Mouse (Mus musculus) E14TG2a.4 (cell line): ENCODE data around the gene Tmem19.

Experiments used
- H3K27me3 ChIP-seq: 2 replicates; pipeline ENCODE4 v1.6.1; 2014; ENCODE audit warnings: low read length, control low read depth; ENCODE audit not compliant: insufficient read depth
- H3K36me3 ChIP-seq: 2 replicates; pipeline ENCODE4 v1.6.1; 2014; ENCODE audit warnings: low read length, control low read depth; ENCODE audit not compliant: insufficient read depth
- H3K4me1 ChIP-seq: replicated peaks from 2 replicates; pipeline ENCODE4 v1.6.1; 2014; ENCODE audit warnings: low read depth, low read length, control low read depth
- H3K4me3 ChIP-seq: replicated peaks from 2 replicates; pipeline ENCODE4 v1.5.1; 2014; ENCODE audit warnings: mild to moderate bottlenecking, low read length
- H3K9me3 ChIP-seq: 2 replicates; pipeline ENCODE4 v1.6.1; 2014; ENCODE audit warnings: low read length, control low read depth
- CTCF ChIP-seq: conservative IDR thresholded peaks from 2 replicates; pipeline ENCODE4 v1.5.1; 2014; ENCODE audit warnings: low read length
- NANOG ChIP-seq: IDR thresholded peaks from 2 replicates; pipeline ENCODE4 v1.6.1; 2014; ENCODE audit warnings: borderline replicate concordance, low read length, mixed read lengths
- POU5F1 ChIP-seq: IDR thresholded peaks from 2 replicates; pipeline ENCODE4 v1.6.1; 2014; ENCODE audit warnings: low read length, borderline replicate concordance

Tmem19 gene

DNA sequence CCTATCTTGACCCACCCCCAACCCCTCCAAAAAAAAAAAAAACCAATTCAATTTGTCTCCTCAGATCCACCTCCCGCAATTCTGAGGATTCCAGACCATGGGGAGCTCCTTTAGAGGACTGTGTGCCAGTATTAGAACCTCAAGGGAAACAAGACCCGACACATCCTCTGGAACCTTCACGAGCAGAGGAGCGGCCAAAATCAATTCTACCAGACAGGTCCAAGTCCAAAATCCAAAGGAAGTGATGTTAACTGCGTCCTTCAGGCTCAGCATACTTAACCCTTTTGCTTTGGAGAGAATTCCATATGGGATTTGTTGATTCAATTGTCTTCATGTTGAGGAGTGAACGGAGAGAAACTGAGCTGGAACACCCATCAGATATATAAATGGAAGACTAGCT, 7.3 kb downstream of the Tmem19 start:
- no peak overlapping the region for H3K4me3 ChIP-seq
- no peaks in the 10 kb centered on the region for H3K9me3 ChIP-seq
- H3K27me3 ChIP-seq = no peaks in the 10 kb centered on the region
- H3K36me3 ChIP-seq = peaks cover 22% of the 10 kb centered on the region
- TF ChIP-seq CTCF = no peak
- no peak for TF ChIP-seq NANOG
- no peak for TF ChIP-seq POU5F1
- peaks cover 81% of the 10 kb centered on the region for H3K4me1 ChIP-seq

DNA sequence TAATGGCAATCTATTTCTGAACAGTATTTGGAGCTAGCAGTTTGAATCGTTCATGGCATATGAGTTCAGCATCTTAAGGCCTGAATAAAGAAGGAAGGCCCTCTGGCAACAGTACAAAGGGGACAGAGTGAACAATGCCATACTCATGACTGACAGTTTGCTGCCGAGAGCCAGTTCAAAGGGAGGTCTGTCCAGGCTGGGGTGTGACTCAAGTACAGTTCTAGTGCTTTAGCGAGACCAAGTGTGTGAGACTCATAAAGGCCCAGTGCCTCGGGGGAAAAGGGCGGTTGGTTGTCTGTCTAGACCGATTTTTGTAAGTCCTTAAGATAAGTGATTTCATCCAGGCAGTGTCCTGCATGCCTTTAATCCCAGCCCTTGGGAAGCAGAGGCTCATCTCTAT, 7.7 kb downstream of the Tmem19 start:
- H3K9me3 ChIP-seq = no peaks in the 10 kb centered on the region
- H3K4me3 ChIP-seq = no peak overlapping the region
- peaks cover 22% of the 10 kb centered on the region for H3K36me3 ChIP-seq
- H3K4me1 ChIP-seq = peaks cover 82% of the 10 kb centered on the region
- no peaks in the 10 kb centered on the region for H3K27me3 ChIP-seq
- TF ChIP-seq POU5F1 (no peak), NANOG (no peak)

GRCm38 (mm10) chr10:115350810-115351397, 11.4 kb downstream of the Tmem19 start:
- Histone ChIP-seq H3K36me3 (peaks cover 11% of the 10 kb centered on the region), H3K4me3 (no peak overlapping the region; the same call in 1 of the 2 replicates), H3K9me3 (no peaks in the 10 kb centered on the region), H3K27me3 (no peaks in the 10 kb centered on the region), H3K4me1 (peaks cover 62% of the 10 kb centered on the region)
- TF ChIP-seq POU5F1 = no peak
- peak; percentile 33; the same call in 1 of the 2 replicates for TF ChIP-seq NANOG

GRCm38 (mm10) chr10:115349509-115349908, 12.8 kb downstream of the Tmem19 start:
- Histone ChIP-seq H3K36me3 (peaks cover 10% of the 10 kb centered on the region), H3K9me3 (no peaks in the 10 kb centered on the region), H3K4me3 (no peak overlapping the region), H3K4me1 (peaks cover 48% of the 10 kb centered on the region), H3K27me3 (no peaks in the 10 kb centered on the region)
- TF ChIP-seq CTCF = no peak
- no peak for TF ChIP-seq POU5F1
- TF ChIP-seq NANOG = no peak

DNA sequence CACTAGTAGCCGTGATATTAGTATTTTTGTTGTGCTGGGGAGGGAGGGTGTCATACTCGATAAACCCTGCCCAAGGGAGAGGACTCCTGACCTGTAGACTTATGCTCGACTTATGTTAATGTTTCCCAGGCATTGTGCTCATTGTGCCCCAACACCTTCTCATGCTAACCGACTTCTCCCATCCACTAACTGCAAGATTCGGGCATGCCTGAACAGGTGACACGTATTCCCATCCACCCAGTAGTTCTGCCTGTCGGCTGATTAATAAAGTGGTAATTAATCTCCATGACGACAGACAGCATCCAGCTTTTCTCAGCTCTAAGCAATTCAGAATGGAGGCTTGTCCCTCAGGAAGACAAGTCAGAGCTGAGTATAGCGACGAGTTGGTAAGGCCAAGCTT, 13.3 kb downstream of the Tmem19 start:
- Histone ChIP-seq H3K4me3 (no peak overlapping the region), H3K27me3 (no peaks in the 10 kb centered on the region), H3K4me1 (peaks cover 46% of the 10 kb centered on the region), H3K9me3 (no peaks in the 10 kb centered on the region), H3K36me3 (peaks cover 10% of the 10 kb centered on the region)
- TF ChIP-seq CTCF = no peak
- TF ChIP-seq POU5F1 = no peak

- Histone ChIP-seq H3K27me3 (no peaks in the 10 kb centered on the region), H3K9me3 (no peaks in the 10 kb centered on the region), H3K4me3 (no peak overlapping the region), H3K4me1 (peaks cover 47% of the 10 kb centered on the region), H3K36me3 (peaks cover 15% of the 10 kb centered on the region)
- TF ChIP-seq NANOG = no peak
- TF ChIP-seq CTCF = no peak
- TF ChIP-seq POU5F1 = no peak
Measured at GRCm38 (mm10) chr10:115348131-115348530, 14.2 kb downstream of the Tmem19 start.

- Histone ChIP-seq H3K36me3 (peaks cover 29% of the 10 kb centered on the region), H3K9me3 (no peaks in the 10 kb centered on the region), H3K4me1 (peaks cover 42% of the 10 kb centered on the region), H3K27me3 (no peaks in the 10 kb centered on the region), H3K4me3 (no peak overlapping the region)
- TF ChIP-seq POU5F1 = no peak
- TF ChIP-seq CTCF = no peak
- TF ChIP-seq NANOG = no peak
Measured at GRCm38 (mm10) chr10:115346444-115346843, 15.9 kb downstream of the Tmem19 start.

DNA sequence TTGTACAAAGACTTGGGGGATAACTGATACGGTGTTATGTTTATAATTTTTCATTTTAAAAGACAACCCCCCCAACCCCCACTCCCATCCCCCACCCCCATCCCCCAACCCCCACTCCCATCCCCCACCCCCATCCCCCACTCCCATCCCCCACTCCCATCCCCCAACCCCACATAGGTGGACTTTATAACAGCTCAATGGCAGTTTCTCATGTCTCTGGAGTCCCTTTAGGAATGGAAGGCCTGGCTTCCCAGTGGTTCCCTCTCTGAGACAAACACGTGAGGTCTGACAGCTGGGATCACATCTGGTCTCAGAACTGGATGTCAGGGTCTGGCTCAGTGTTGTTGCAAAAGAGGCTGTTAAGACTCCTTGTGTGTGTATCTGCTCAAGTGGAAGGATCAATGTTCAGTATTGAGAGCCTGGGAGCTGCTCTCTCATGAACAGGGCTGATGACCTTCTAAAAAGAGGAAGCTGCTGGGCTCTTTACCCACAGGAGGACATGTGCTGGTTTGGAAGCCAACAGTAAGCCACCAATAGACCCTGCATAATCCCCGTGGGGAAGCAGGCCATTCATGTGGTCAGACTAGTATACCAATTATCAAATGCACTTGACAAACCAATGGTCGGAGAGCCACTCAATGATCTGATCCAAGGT, 19.4 kb downstream of the Tmem19 start:
- Histone ChIP-seq H3K4me3 (no peak overlapping the region), H3K36me3 (peaks cover 57% of the 10 kb centered on the region), H3K4me1 (peaks cover 11% of the 10 kb centered on the region), H3K9me3 (no peaks in the 10 kb centered on the region), H3K27me3 (no peaks in the 10 kb centered on the region)
- TF ChIP-seq CTCF (no peak), NANOG (no peak), POU5F1 (no peak)

DNA sequence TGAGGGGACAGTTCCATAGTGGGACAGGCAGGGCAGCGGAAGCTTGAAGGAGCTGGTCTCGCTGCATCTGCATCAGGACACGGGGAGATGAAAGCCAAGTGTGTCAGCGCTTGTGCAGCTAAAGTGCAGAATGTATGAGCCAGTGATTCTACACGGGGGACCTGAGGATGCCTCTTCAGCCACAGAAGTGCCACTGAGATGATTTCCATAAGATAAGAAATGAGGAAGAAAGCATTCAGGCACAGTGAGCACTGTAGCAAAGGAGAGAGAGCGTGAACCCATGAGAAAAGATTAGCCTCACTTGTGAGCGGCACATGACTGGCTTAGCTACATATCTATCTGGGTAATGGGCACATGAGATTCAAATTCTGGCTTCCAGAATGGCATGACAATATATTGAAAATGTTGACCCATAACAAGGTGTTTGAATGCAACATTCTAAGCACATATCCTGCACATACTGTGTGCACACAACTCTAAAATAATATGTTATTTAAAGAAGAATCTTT, 22.4 kb downstream of the Tmem19 start:
- no peaks in the 10 kb centered on the region for H3K27me3 ChIP-seq
- TF ChIP-seq CTCF (no peak), NANOG (no peak), POU5F1 (no peak)
- H3K4me3 ChIP-seq = no peak overlapping the region
- H3K9me3 ChIP-seq = no peaks in the 10 kb centered on the region
- peaks cover 47% of the 10 kb centered on the region for H3K36me3 ChIP-seq
- peaks cover 11% of the 10 kb centered on the region for H3K4me1 ChIP-seq
